Mouse (Mus musculus) fibroblast of lung, adult 2 months (primary cell): Measurements from ENCODE around the gene Klrb1c.
A peak's percentile ranks its signal among the peaks of the same experiment; 100 is the strongest.
"Not testable (repeated sequence)": the region's sequence is repeated elsewhere in the genome, so short reads cannot be mapped to it uniquely, and the experiment has no call there.

ENCODE experiments used
- DNase-seq: peaks from one replicate; pipeline ENCODE4 v3.0.0-alpha.2; 2011; ENCODE audit warnings: low read depth

The Klrb1c gene

GRCm38 (mm10) chr6:128755402-128755763, 33.6 kb downstream of the Klrb1c start:
- DNase-seq: not testable (repeated sequence)

GRCm38 (mm10) chr6:128754748-128755401, 34.1 kb downstream of the Klrb1c start:
- DNase-seq: not testable (repeated sequence)

- not testable (repeated sequence) for DNase-seq
Observed at GRCm38 (mm10) chr6:128754265-128754664, 34.8 kb downstream of the Klrb1c start.

GRCm38 (mm10) chr6:128753610-128754224, 35.3 kb downstream of the Klrb1c start:
- DNase-seq: peak; percentile 10

- DNase-seq: not testable (repeated sequence)
Observed at GRCm38 (mm10) chr6:128747006-128747405, 42.0 kb downstream of the Klrb1c start.

- no peak for DNase-seq
Observed at GRCm38 (mm10) chr6:128737445-128737844, 51.6 kb downstream of the Klrb1c start.

GRCm38 (mm10) chr6:128736100-128736499, 52.9 kb downstream of the Klrb1c start:
- no peak for DNase-seq

- DNase-seq: no peak
Observed at GRCm38 (mm10) chr6:128734896-128735295, 54.1 kb downstream of the Klrb1c start.

GRCm38 (mm10) chr6:128733908-128734679, 54.9 kb downstream of the Klrb1c start:
- no peak for DNase-seq

GRCm38 (mm10) chr6:128732032-128732431, 57.0 kb downstream of the Klrb1c start:
- DNase-seq: no peak
